Mouse (Mus musculus) midbrain, embryonic 13.5 days (tissue): Measurements from ENCODE around the gene Trio. TPM values are rescaled to one million over a fixed set of nuclear protein-coding genes. Genes with fewer than 3 reads are reported as not detected.
A peak's percentile ranks its signal among the peaks of the same experiment; 100 is the strongest.

Experiments
- ATAC-seq: fragments of 200-750 bp; cut with Nextera tagmentation; 2 replicates; pipeline ENCODE4 v1.8.0; 2017; ENCODE audit warnings: mild to moderate bottlenecking, moderate TSS enrichment, moderate library complexity
- H3K27ac ChIP-seq: fragments of 300-500 bp; sonication (generic); 2 replicates; pipeline ENCODE4 v1.5.1; 2015; ENCODE audit warnings: inconsistent platforms, mild to moderate bottlenecking, moderate library complexity
- H3K27me3 ChIP-seq: fragments of 300-500 bp; sonication (generic); 2 replicates; pipeline ENCODE4 v1.6.1; 2015; ENCODE audit warnings: mild to moderate bottlenecking, inconsistent platforms
- H3K36me3 ChIP-seq: fragments of 300-500 bp; sonication (generic); 2 replicates; pipeline ENCODE4 v1.6.1; 2015; ENCODE audit warnings: mild to moderate bottlenecking, inconsistent platforms
- H3K4me1 ChIP-seq: fragments of 300-500 bp; sonication (generic); replicated peaks from 2 replicates; pipeline ENCODE4 v1.6.1; 2015; ENCODE audit warnings: inconsistent platforms
- H3K4me2 ChIP-seq: fragments of 300-500 bp; sonication (generic); replicated peaks from 2 replicates; pipeline ENCODE4 v1.6.1; 2015; ENCODE audit warnings: moderate library complexity, mild to moderate bottlenecking, inconsistent platforms
- H3K4me3 ChIP-seq: fragments of 300-500 bp; sonication (generic); replicated peaks from 2 replicates; pipeline ENCODE4 v1.5.1; 2015; ENCODE audit warnings: mild to moderate bottlenecking, inconsistent platforms
- H3K9ac ChIP-seq: fragments of 300-500 bp; sonication (generic); replicated peaks from 2 replicates; pipeline ENCODE4 v1.6.1; 2015; ENCODE audit warnings: mild to moderate bottlenecking, inconsistent platforms
- H3K9me3 ChIP-seq: fragments of 300-500 bp; sonication (generic); 2 replicates; pipeline ENCODE4 v1.6.1; 2016; ENCODE audit warnings: mild to moderate bottlenecking, inconsistent platforms
- WGBS: fragments of 180-500 bp; shearing (Covaris S2); methylation state at CpG from one replicate; pipeline ENCODE4 v1.1.7; 2015; 5-methylcytosine and 5-hydroxymethylcytosine counted together
- polyA plus RNA-seq: library from polyadenylated mRNA; unstranded; fragments of >200 nt; fragmentation: Nextera tagmentation; extraction: Ambion mirVana; gene quantifications from 2 replicates; pipeline ENCODE4 v1.2.1, GENCODE M21; 2015

Gene Trio
- polyA plus RNA-seq, 1 experiment from 2014 or later: 37.9 TPM

GRCm38 (mm10) chr15:28035601-28036000, 10.0 kb upstream of the Trio start:
- no peak for ATAC-seq
- H3K4me3 ChIP-seq: no peak overlapping the region
- WGBS: 88% methylated on average over 10 of the region's 10 CpGs

DNA sequence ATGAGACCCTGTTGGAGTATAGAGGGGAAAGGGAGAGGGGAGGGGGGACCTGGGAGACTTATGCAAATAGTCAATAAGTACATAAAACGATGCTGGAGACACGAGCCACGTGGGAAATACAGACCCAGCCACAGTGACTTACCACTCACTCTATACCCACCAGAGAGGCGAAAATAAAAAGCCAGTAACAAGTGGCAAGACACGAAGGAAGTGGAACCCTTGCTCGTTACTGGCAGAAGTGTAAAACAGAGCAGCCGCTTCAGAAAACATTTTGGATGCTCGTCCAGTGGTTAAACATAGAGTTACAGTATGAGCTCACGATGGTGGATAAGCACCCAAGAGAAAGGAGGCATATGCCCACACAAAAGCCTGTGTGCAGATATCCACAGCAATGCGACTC, 9.0 kb upstream of the Trio start:
- no peaks in the 10 kb centered on the region for H3K9me3 ChIP-seq
- ATAC-seq: no peak
- no peaks in the 10 kb centered on the region for H3K27me3 ChIP-seq
- no peak overlapping the region for H3K9ac ChIP-seq
- no peaks in the 10 kb centered on the region for H3K4me1 ChIP-seq
- H3K4me2 ChIP-seq: no peak overlapping the region
- H3K27ac ChIP-seq: no peak overlapping the region
- H3K4me3 ChIP-seq: no peak overlapping the region
- no peaks in the 10 kb centered on the region for H3K36me3 ChIP-seq
- WGBS: 79% methylated on average over 10 of the region's 10 CpGs

More at GRCm38 (mm10) chr15:28035601-28036000, 10.0 kb upstream of the Trio start:
- Histone ChIP-seq H3K27me3 (no peaks in the 10 kb centered on the region), H3K9ac (no peak overlapping the region), H3K9me3 (no peaks in the 10 kb centered on the region), H3K4me2 (no peak overlapping the region), H3K4me1 (no peaks in the 10 kb centered on the region), H3K36me3 (no peaks in the 10 kb centered on the region), H3K27ac (no peak overlapping the region)

DNA sequence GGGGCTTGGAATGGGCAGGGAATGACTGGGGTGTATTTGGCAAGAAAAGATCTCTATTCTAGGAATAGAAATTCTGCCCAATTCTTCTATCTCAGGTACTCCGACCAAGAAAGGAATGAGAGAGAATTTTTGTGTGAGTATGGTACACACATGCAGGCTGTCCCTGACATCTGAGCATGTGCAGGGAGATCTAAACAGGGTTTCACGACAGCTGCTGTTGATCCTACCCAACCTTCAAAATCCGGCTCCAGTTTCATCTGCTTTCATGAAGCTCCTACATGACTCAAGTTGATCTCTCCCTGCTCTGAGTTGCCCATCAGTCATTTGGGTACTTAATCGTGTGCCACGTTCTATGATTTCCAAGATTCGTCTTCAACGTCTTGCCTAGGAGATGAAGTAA, 3.7 kb upstream of the Trio start:
- Histone ChIP-seq H3K9ac (no peak overlapping the region), H3K27ac (no peak overlapping the region), H3K27me3 (peaks cover 12% of the 10 kb centered on the region; the same call in 1 of the 2 replicates), H3K4me2 (no peak overlapping the region), H3K9me3 (no peaks in the 10 kb centered on the region), H3K4me1 (peaks cover 7% of the 10 kb centered on the region), H3K4me3 (no peak overlapping the region), H3K36me3 (no peaks in the 10 kb centered on the region)
- 93% methylated on average over 7 of the region's 7 CpGs for WGBS
- no peak for ATAC-seq

DNA sequence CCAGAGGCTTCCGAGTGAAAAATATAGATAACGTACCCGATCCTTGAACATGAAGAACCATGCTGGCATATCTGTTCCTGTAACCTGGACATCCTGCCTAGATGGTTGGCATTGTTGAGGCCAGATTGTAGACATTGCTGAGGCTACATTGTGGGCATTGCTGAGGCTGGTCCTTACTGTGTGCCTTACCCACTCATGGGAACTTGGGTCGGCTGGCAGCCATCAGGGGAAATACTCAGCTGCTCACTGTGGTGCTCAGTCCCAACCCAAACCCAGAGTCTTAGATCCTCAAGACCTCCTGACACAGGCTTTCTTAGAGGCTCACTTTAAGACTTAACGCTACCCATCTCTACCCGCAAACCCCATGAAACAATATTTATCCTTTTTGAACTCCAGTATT, 2.9 kb upstream of the Trio start:
- H3K4me1 ChIP-seq: peaks cover 12% of the 10 kb centered on the region
- peaks cover 12% of the 10 kb centered on the region; the same call in 1 of the 2 replicates for H3K27me3 ChIP-seq
- H3K9me3 ChIP-seq: no peaks in the 10 kb centered on the region
- no peak overlapping the region for H3K9ac ChIP-seq
- H3K27ac ChIP-seq: no peak overlapping the region
- no peaks in the 10 kb centered on the region for H3K36me3 ChIP-seq
- H3K4me3 ChIP-seq: no peak overlapping the region
- ATAC-seq: no peak
- H3K4me2 ChIP-seq: no peak overlapping the region
- WGBS: 93% methylated on average over 6 of the region's 6 CpGs

DNA sequence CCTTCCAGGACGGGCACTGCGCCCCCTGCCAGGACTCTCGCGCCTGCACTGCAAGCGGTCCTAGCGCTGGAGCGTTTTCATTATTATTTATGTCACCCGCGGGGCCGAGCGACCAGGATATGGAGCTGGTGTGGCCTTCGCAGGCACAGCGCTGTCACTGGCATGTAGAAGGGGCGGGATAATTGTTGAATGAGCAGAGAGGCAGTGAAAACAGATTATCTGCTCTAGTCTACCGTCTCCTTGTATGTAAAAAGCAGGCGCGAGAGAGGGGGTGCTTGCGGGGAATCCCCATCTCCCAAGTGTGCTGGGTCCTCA, 476 bp upstream of the Trio start:
- Histone ChIP-seq H3K9ac (peak overlapping the region; percentile 57), H3K36me3 (no peaks in the 10 kb centered on the region), H3K4me2 (peak overlapping the region; percentile 90), H3K27me3 (peaks cover 12% of the 10 kb centered on the region; the same call in 1 of the 2 replicates), H3K27ac (peak overlapping the region; percentile 99), H3K4me3 (peak overlapping the region; percentile 98), H3K4me1 (peaks cover 36% of the 10 kb centered on the region), H3K9me3 (no peaks in the 10 kb centered on the region)
- 1% methylated on average over 18 of the region's 18 CpGs for WGBS
- no peak for ATAC-seq

DNA sequence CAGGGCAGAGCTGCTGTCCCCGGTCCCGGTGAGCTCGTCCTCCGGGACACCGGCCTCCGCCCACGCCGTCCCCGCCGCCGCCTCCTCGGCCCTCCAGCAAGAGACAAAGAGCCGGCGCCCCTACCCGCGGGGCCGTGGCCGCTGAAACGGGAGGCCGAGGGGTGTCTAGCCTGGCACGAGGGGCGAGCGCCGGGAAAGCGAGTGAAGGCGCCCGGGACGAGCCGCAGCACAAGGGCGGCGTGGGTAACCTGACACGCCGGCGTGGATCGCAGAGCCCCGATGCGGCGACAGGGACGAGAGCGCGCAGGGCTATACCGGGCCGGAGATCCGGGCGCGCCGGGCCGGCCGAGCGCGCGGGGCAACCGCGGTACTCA, 696 bp downstream of the Trio start:
- H3K36me3 ChIP-seq: no peaks in the 10 kb centered on the region
- H3K4me3 ChIP-seq: peak overlapping the region; percentile 98
- H3K27me3 ChIP-seq: peaks cover 12% of the 10 kb centered on the region; the same call in 1 of the 2 replicates
- WGBS: 0% methylated on average over 37 of the region's 54 CpGs
- peak overlapping the region; percentile 100 for H3K9ac ChIP-seq
- H3K4me2 ChIP-seq: peak overlapping the region; percentile 90
- peaks cover 46% of the 10 kb centered on the region for H3K4me1 ChIP-seq
- ATAC-seq: peak; percentile 7
- no peaks in the 10 kb centered on the region for H3K9me3 ChIP-seq
- H3K27ac ChIP-seq: peak overlapping the region; percentile 99

- peaks cover 12% of the 10 kb centered on the region; the same call in 1 of the 2 replicates for H3K27me3 ChIP-seq
- H3K27ac ChIP-seq: peak overlapping the region; percentile 99
- H3K36me3 ChIP-seq: no peaks in the 10 kb centered on the region
- peak overlapping the region; percentile 90 for H3K4me2 ChIP-seq
- H3K9me3 ChIP-seq: no peaks in the 10 kb centered on the region
- H3K9ac ChIP-seq: peak overlapping the region; percentile 100
- WGBS: under 1% methylated on average over 79 of the region's 81 CpGs
- ATAC-seq: peak; percentile 28
- peaks cover 51% of the 10 kb centered on the region for H3K4me1 ChIP-seq
- peak overlapping the region; percentile 98 for H3K4me3 ChIP-seq
Observed at GRCm38 (mm10) chr15:28024031-28024964, 1.4 kb downstream of the Trio start.

DNA sequence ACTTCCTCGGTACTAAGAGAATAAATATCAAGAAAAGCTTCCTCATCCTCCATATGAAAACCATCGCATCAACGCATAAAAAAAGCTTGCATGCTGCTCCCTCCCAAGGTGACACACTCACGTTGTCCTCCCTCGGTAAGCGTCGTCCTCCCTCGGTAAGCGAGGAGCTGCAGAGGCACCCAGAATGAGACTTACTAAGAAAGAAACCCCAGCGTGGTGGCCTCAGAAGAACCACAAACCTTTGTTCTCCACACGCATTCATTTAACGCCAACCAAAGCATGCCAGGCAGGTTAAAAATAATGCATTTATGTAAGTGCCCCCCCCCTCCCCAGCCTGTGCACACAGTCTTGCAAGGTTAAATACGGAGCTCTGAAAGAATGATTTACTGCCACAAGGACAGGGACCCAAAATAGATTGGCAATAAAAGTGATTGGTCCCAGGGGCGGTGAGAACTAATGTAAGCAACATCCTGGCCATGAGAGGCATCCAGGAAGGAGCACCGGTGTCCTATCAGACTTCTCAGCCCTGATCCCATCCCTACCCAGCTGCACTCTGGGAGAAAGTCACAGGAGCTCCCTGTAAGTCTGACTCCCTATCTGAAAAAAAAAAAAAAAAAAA, 3.9 kb downstream of the Trio start:
- Histone ChIP-seq H3K36me3 (no peaks in the 10 kb centered on the region), H3K27ac (no peak overlapping the region), H3K4me2 (peak overlapping the region; percentile 49), H3K27me3 (no peaks in the 10 kb centered on the region), H3K4me3 (peak overlapping the region; percentile 26), H3K9ac (peak overlapping the region; percentile 52), H3K9me3 (no peaks in the 10 kb centered on the region), H3K4me1 (peaks cover 63% of the 10 kb centered on the region)
- WGBS: 10% methylated on average over 15 of the region's 15 CpGs
- no peak for ATAC-seq

DNA sequence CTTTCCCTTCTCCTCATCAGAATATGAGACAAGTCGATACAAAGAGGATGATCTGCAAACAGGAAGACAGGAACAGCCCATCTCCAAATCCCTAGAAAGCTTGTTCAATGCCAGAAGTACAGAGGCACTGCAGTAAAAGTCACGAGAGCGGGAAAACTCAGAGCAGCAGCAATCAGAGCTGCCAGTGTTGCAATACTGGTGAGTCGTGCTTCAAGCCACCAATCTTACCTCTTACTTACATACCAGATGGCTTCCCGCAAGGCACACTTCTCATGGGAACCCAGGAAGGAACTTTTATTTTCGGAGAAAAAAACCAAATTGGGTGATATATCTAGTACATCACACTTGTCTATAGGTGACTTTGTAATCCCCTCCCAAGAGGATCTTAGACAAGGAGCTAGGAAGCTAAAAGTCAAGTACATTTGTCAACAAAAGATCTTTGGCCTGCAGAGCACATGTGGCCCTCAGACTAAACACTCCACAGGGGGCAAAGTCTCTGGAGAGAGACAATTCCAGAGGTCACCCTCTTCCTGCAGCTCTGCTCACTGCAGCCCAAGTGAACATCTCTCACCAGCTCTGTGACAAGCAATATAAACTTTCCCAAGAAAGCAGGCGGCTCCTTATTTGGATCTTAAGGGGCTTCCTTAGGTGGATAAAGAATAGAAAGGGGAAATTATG, 6.1 kb downstream of the Trio start:
- H3K36me3 ChIP-seq: no peaks in the 10 kb centered on the region
- no peak overlapping the region for H3K27ac ChIP-seq
- H3K4me1 ChIP-seq: peaks cover 73% of the 10 kb centered on the region
- no peak for ATAC-seq
- H3K9ac ChIP-seq: no peak overlapping the region
- H3K9me3 ChIP-seq: no peaks in the 10 kb centered on the region
- H3K4me3 ChIP-seq: no peak overlapping the region
- H3K4me2 ChIP-seq: no peak overlapping the region
- H3K27me3 ChIP-seq: no peaks in the 10 kb centered on the region
- WGBS: 80% methylated on average over 7 of the region's 7 CpGs

DNA sequence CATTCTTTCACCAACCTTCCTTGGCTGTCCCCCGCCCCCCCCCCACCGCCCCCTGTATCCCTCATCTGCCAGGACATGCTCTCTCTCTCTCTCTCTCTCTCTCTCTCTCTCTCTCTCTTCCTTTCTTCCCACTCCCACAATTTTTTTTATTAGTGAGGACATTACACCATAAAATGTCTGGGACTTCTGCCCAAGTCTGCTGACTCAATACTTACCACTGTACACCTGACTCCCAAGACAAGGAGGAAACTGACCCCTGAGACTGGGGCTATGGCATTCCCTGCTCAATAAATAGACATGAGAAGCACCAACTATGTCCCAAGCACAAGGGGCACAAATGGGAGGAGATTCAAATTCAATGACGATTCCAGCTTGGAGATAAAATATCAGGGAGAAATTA, 18.1 kb downstream of the Trio start:
- Histone ChIP-seq H3K4me3 (no peak overlapping the region), H3K4me2 (no peak overlapping the region), H3K36me3 (no peaks in the 10 kb centered on the region), H3K27me3 (no peaks in the 10 kb centered on the region), H3K27ac (no peak overlapping the region), H3K4me1 (peaks cover 60% of the 10 kb centered on the region), H3K9ac (no peak overlapping the region), H3K9me3 (no peaks in the 10 kb centered on the region)
- 63% methylated on average over 3 of the region's 3 CpGs for WGBS
- ATAC-seq: no peak

DNA sequence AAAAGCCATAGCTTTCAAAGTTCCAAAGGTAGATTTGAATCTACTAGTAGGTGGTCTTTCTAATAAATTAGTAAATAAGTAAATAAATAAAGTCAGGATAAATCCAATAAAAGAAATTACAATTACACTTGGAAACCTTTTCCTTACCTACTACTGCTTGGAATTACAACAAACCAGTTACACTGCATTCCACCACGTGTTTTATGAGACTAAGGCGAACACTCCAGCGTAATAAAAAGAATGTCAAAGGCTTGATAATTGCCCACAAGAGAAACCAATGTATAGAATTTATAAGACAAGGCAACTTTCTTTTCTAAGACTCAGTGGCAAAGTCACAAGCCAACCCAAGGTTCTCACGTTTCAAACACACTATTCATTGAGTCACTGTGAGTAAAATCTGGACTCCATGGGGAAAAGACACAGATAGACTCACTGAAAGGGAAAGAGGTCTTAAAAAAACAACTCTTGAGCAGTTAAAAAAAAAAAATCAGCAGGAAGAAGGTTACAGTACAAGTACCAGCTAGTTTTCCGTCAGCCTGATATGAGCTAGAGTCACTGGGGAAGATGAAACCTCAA, 21.4 kb downstream of the Trio start:
- Histone ChIP-seq H3K36me3 (no peaks in the 10 kb centered on the region), H3K9ac (no peak overlapping the region), H3K27ac (no peak overlapping the region), H3K9me3 (no peaks in the 10 kb centered on the region), H3K4me3 (no peak overlapping the region), H3K27me3 (0 out of 2 replicates have a peak, but pooled peaks cover 4% of the 10 kb centered on the region), H3K4me1 (peaks cover 74% of the 10 kb centered on the region), H3K4me2 (no peak overlapping the region)
- 71% methylated on average over 5 of the region's 5 CpGs for WGBS
- no peak for ATAC-seq
